Mouse (Mus musculus) liver, embryonic 11.5 days (tissue): ENCODE results near the gene Plpp4. TPM values are rescaled to one million over a fixed set of nuclear protein-coding genes. Genes with fewer than 3 reads are reported as not detected.

ENCODE experiments used
- ATAC-seq: fragments of 200-750 bp; cut with Nextera tagmentation; replicated peaks from 2 replicates; pipeline ENCODE4 v1.8.0; 2017; ENCODE audit warnings: moderate number of reproducible peaks, mild to moderate bottlenecking, moderate TSS enrichment, moderate library complexity; ENCODE audit not compliant: low FRiP score
- DNase-seq: peaks from one replicate; pipeline ENCODE4 v3.0.0-alpha.2; 2017; ENCODE audit warnings: low spot score
- H3K27ac ChIP-seq: fragments of 300-500 bp; sonication (generic); 2 replicates; pipeline ENCODE4 v1.5.1; 2014; ENCODE audit warnings: mild to moderate bottlenecking, low read depth, low read length, control low read depth
- H3K27me3 ChIP-seq: fragments of 300-500 bp; sonication (generic); replicated peaks from 2 replicates; pipeline ENCODE4 v1.6.1; 2014; ENCODE audit warnings: low read length, mixed read lengths; ENCODE audit not compliant: control insufficient read depth, insufficient read depth
- H3K36me3 ChIP-seq: fragments of 300-500 bp; sonication (generic); 2 replicates; pipeline ENCODE4 v1.6.1; 2014; ENCODE audit warnings: mild to moderate bottlenecking, low read length, moderate library complexity, mixed read lengths; ENCODE audit not compliant: control insufficient read depth, insufficient read depth
- H3K4me1 ChIP-seq: fragments of 300-500 bp; sonication (generic); replicated peaks from 2 replicates; pipeline ENCODE4 v1.6.1; 2014; ENCODE audit warnings: low read length, mixed read lengths; ENCODE audit not compliant: control insufficient read depth, insufficient read depth
- H3K4me2 ChIP-seq: fragments of 300-500 bp; sonication (generic); 2 replicates; pipeline ENCODE4 v1.6.1; 2014; ENCODE audit warnings: mild to moderate bottlenecking, control low read depth, moderate library complexity
- H3K4me3 ChIP-seq: fragments of 300-500 bp; sonication (generic); 2 replicates; pipeline ENCODE4 v1.5.1; 2014; ENCODE audit warnings: low read depth, low read length, control low read depth
- H3K9ac ChIP-seq: fragments of 300-500 bp; sonication (generic); 2 replicates; pipeline ENCODE4 v1.6.1; 2014; ENCODE audit warnings: low read depth, low read length, control low read depth
- H3K9me3 ChIP-seq: fragments of 300-500 bp; sonication (generic); 2 replicates; pipeline ENCODE4 v1.6.1; 2016; ENCODE audit warnings: low read length, inconsistent platforms, mixed read lengths; ENCODE audit not compliant: control insufficient read depth
- WGBS: fragments of 180-500 bp; shearing (Covaris S2); extraction: QIAGEN DNeasy Blood & Tissue Kit; methylation state at CpG from one replicate; pipeline ENCODE4 v1.1.7; 2014; 5-methylcytosine and 5-hydroxymethylcytosine counted together
- polyA plus RNA-seq: library from polyadenylated mRNA; unstranded; fragments of >200 nt; fragmentation: Nextera tagmentation; extraction: Ambion mirVana; gene quantifications from 2 replicates; pipeline ENCODE4 v1.2.1, GENCODE M21; 2014

Gene Plpp4
- 0.56 TPM in 1 of 2 replicates, not detected in the other for polyA plus RNA-seq

DNA sequence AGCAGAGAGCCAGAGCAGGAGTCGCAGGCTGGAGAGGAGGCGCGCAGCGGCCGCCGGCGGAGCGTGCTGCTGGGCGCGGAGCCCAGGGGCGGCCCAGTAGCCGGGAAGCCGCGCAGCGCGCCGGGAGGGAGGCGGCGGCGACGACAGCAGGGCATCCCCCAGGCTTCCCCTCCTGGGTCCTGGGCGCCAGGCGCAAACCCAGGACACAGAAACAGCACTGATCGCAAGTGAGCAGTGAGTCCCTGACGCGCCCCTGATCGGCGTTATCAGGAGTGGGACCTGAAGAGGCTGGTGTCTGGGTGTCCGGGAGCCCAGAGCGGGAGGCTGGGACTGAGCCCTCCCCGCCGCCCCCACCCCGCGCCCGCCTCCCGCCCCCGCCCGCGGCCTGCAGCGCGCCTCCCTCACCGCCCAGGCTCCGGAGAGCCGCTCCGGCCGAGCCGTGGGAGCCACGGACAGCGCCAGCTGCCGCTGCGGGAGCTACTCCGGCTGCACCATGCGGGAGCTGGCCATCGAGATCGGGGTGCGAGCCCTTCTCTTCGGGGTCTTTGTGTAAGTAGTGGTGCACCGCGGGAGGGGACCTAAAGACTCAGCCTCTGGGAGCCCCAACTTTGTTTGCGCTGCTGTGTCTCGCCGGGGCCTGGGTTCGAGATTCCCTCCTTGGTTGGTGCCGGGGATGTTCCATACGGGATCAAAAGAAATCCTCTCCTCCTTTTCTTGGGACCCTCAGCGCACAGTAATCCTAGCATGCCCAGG, at the start of gene Plpp4:
Gene Plpp4 (plus strand): TSS at position 411 of the 753 bp plus-strand sequence.
- WGBS, result 4% methylated on average over 47 of the region's 66 CpGs
- H3K36me3 ChIP-seq, result no peaks in the 10 kb centered on the region
- peak within 1 kb of the TSS; percentile 63 for H3K4me2 ChIP-seq
- no peaks in the 10 kb centered on the region for H3K4me1 ChIP-seq
- H3K27ac ChIP-seq, result no peak within 1 kb of the TSS
- H3K27me3 ChIP-seq, result peaks cover 37% of the 10 kb centered on the region
- no peaks in the 10 kb centered on the region for H3K9me3 ChIP-seq
- ATAC-seq (0 out of 2 replicates have a peak, but pooled peaks have one; percentile 23), DNase-seq (no peak)
- peak within 1 kb of the TSS; percentile 40 for H3K4me3 ChIP-seq
- no peak within 1 kb of the TSS for H3K9ac ChIP-seq

DNA sequence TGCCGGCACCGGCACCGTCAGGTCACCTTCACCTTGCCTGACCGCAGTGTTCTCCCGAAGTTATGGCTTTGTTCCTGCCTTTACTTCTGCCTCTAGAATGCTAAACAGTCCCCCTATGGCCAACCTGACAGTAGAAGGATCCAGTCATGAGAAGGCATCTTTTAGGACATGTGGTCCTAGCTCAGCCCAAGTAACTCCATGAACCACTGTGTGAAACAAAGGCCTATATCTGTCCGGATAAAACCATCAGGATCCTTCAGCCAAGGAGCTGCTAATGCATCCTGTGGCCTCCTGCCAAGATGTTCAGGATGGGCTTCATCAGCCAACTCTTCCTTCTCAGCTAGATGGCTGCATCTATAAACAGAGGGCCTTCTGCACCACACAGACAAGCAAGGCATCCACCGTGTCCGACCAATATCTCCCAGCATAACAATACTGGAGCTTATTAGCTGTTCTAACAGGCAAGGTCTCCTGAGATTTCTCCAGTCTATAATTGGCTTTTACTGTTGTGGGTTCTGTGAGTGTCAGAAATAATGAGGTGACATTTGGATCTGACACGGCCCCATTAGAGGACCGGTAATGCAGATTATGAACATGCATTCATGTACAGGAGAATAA, 40.8 kb upstream of the Plpp4 start:
- H3K36me3 ChIP-seq, result no peaks in the 10 kb centered on the region
- H3K4me3 ChIP-seq, result no peak overlapping the region
- no peak for ATAC-seq
- H3K27ac ChIP-seq, result no peak overlapping the region
- H3K9ac ChIP-seq, result no peak overlapping the region
- no peak for DNase-seq
- no peaks in the 10 kb centered on the region for H3K4me1 ChIP-seq
- H3K4me2 ChIP-seq, result no peak overlapping the region
- WGBS, result 89% methylated on average over 10 of the region's 10 CpGs
- no peaks in the 10 kb centered on the region for H3K9me3 ChIP-seq
- H3K27me3 ChIP-seq, result no peaks in the 10 kb centered on the region

DNA sequence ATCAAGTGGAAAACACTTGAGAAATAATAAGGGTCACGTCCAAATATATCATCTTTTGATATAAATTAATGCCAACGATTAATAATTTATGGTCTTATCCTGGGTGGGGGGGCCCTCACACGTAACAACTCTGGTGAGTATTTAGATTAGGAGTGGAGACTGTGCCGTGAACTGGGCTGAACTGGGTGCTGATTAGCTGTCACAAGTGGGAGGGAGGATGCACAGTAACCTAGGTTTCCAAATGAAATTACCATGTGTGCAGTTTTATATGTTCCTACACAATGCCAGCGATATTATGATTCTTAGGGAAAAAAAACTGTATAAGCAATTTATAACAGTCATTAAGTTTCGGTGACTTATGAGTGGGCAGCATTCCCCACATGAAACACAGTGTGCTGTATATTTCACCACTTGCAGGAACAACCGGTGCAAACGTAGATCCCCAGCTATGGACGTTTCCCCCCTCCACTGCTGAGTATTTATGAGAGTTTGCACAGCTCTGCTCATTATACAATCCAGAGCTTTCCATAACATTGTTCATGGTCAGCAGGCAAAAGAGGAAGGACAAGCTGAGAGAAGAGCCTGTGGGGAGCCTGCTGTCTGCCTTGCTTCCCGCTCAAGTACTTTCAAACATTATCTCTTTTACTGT, 40.2 kb upstream of the Plpp4 start:
- Histone ChIP-seq H3K4me3 (no peak overlapping the region), H3K4me1 (no peaks in the 10 kb centered on the region), H3K9ac (no peak overlapping the region), H3K36me3 (no peaks in the 10 kb centered on the region), H3K27ac (no peak overlapping the region), H3K4me2 (no peak overlapping the region), H3K9me3 (no peaks in the 10 kb centered on the region), H3K27me3 (no peaks in the 10 kb centered on the region)
- 74% methylated on average over 10 of the region's 10 CpGs for WGBS
- DNase-seq (no peak), ATAC-seq (no peak)

DNA sequence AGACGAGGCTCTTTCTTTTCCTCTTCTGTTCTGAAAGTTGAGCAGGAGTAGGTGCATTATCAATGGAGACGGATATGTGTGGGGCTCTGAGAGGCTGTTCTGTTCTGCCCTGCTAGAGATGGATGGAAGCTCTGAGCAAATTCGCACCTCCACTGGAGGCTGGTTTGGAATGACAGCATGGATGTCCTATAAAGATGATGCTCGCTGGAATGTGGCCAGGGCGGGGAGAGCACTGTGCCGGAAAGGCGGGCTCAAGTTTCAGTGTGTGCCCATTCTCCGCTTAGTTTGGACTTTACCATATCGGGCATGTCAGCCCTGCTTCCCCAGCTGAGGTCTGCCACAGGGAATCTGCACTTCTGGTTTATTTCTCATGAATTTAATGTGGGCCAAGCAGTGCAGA, 35.9 kb upstream of the Plpp4 start:
- WGBS, result 73% methylated on average over 9 of the region's 9 CpGs
- no peak for ATAC-seq
- Histone ChIP-seq H3K9ac (no peak overlapping the region), H3K27me3 (no peaks in the 10 kb centered on the region), H3K4me1 (no peaks in the 10 kb centered on the region), H3K4me3 (no peak overlapping the region), H3K9me3 (no peaks in the 10 kb centered on the region), H3K27ac (no peak overlapping the region), H3K4me2 (no peak overlapping the region), H3K36me3 (no peaks in the 10 kb centered on the region)
- DNase-seq, result no peak

DNA sequence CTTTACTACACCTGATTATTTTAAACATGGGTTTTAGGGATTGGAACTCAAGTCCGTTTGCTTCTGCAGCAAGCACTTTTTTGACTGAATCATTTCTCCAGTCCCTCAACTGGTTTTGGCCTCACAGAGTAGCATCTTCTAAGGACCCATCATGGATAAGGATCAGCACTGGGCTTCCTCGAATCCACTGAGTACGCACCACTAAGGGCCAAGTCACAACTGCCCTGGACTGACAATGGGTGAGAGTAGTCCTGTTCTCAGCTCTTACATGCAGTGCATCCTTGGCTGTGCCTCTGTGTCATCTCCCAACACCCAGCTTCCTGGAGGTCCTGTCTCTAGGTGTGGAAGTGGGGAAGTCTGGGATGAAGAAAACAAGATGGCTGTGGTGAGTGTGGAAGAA, 35.2 kb upstream of the Plpp4 start:
- Histone ChIP-seq H3K4me2 (no peak overlapping the region), H3K4me3 (no peak overlapping the region), H3K4me1 (no peaks in the 10 kb centered on the region), H3K9ac (no peak overlapping the region), H3K36me3 (no peaks in the 10 kb centered on the region), H3K27ac (no peak overlapping the region), H3K27me3 (no peaks in the 10 kb centered on the region), H3K9me3 (no peaks in the 10 kb centered on the region)
- DNase-seq (no peak), ATAC-seq (no peak)
- WGBS, result 80% methylated on average over 3 of the region's 3 CpGs

DNA sequence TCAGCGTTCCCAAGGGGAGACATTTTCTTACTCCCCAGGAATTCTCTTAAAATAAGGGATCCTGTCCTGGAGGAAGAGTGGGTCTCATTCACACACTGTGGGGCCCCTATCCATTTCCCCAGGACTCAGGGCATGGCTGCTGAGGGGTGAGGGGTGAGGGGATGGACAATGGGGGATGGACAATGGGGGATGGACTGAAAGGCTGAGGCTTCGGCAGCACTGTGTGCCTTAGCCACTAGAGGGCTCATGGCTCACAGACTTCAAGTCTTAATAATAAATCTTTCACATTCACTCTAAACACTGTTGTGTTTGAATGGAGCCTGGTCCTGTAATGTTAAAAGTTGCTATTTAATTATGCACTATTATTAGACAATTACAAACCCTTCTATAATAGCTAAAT, 21.4 kb upstream of the Plpp4 start:
- DNase-seq (no peak), ATAC-seq (no peak)
- WGBS, result 48% methylated on average over 2 of the region's 2 CpGs

DNA sequence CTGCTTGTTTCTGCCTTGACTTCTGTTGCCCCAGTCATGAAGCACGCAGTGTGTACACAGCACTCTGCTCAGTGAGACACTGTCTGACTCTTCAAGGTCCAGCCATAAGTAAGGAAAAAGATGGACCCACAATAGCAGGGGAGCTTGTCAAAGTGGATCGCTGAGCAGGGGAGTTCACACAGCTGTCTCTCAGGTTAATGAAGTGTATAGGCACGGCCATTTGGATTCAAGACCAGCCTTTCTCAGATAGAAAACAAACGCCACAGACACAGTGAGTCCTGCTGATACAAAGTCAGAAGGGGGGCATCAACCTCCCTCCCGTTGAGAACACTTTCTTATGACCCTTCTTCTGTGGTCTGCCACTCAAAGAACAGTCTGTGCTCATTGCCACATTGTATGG, 20.8 kb upstream of the Plpp4 start:
- H3K36me3 ChIP-seq, result no peaks in the 10 kb centered on the region
- H3K27ac ChIP-seq, result no peak overlapping the region
- no peaks in the 10 kb centered on the region for H3K27me3 ChIP-seq
- no peaks in the 10 kb centered on the region for H3K4me1 ChIP-seq
- DNase-seq, result no peak
- no peak for ATAC-seq
- no peak overlapping the region for H3K4me3 ChIP-seq
- H3K4me2 ChIP-seq, result no peak overlapping the region
- 65% methylated on average over 5 of the region's 5 CpGs for WGBS
- H3K9ac ChIP-seq, result no peak overlapping the region
- no peaks in the 10 kb centered on the region for H3K9me3 ChIP-seq

More for the DNA sequence above, 21.4 kb upstream of the Plpp4 start:
- H3K4me3 ChIP-seq, result no peak overlapping the region
- H3K27me3 ChIP-seq, result no peaks in the 10 kb centered on the region
- H3K4me2 ChIP-seq, result no peak overlapping the region
- no peaks in the 10 kb centered on the region for H3K4me1 ChIP-seq
- H3K27ac ChIP-seq, result no peak overlapping the region
- H3K36me3 ChIP-seq, result no peaks in the 10 kb centered on the region
- H3K9ac ChIP-seq, result no peak overlapping the region
- H3K9me3 ChIP-seq, result no peaks in the 10 kb centered on the region

DNA sequence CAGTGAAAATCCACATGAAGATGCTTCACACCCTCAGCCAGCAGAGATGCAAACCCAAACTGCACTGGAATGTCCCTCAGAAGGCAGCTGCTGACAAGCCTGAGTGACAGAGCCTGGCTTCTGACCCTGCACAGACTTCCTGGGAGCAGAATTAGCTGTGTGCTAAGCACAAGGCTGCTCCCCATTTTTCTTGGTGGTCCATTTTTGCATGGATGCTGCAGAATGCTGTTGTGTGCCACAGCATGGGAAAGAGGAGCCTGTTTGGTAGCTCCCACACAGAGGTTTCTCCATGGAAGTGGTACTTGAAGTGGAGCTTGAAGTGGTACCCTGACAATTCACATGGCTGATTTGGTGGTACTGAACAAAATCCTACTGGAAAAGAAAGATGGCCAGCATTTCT, 5.8 kb upstream of the Plpp4 start:
- H3K9me3 ChIP-seq, result no peaks in the 10 kb centered on the region
- no peak overlapping the region for H3K9ac ChIP-seq
- no peak overlapping the region for H3K27ac ChIP-seq
- no peaks in the 10 kb centered on the region for H3K4me1 ChIP-seq
- DNase-seq (no peak), ATAC-seq (no peak)
- peaks cover 11% of the 10 kb centered on the region for H3K27me3 ChIP-seq
- no peaks in the 10 kb centered on the region for H3K36me3 ChIP-seq
- no peak overlapping the region for H3K4me2 ChIP-seq
- no peak overlapping the region for H3K4me3 ChIP-seq
